In the genomic region with DNA sequence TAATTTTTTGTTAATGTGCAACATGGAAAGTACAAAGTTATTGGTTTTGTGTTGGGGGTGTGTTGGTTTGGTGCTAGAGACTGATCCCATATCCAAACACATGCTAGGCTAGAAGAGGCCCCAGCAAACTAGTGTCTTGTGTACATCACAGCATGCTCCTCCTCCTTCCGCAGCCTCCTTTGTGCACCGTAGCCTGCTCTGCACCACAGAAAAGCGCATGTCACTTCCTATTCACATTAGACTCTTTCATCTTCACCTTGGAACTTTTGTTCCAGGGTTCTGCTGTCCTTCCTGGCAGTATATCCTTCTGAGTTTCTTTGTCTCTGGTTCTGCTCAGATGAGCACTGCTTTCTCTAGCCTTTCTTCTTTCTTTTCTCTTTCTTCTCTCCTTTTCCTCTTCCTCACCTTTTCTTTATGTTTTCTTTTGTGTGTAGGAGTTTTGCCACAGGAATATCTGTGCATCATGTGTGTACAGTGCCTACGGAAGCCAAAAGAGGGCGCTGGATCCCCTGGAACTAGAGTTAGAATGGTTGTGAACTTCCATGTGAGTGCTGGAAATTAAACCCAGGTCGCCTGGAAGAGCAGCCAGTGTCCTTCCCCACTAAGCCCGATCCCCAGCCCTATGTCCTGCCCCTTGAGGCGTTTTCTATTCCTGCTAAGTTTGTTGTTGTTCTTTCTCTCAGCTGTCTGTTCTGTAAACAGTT, we compare ENCODE assay signal across 18 mouse cellular contexts.
DNase-seq lines count a peak whose midpoint lies in the region; ATAC-seq and TF ChIP-seq lines count a peak whose summit lies in the region.
"Had no signal": no experiment of that assay in that cellular context is flagged by ENCODE, and none has a peak within 500 bp of the region (broad histone marks: within the 10 kb centered on the region; RNA-seq: fewer than 3 reads in every experiment).

No protein-coding gene starts in this region.

- H3K9me3 ChIP-seq in lung, postnatal 0 days (ENCODE audit: low read length), result no peaks in the 10 kb centered on the region
- H3K9me3 ChIP-seq in hindbrain, embryonic 12.5 days (replicated peaks), result no peaks in the 10 kb centered on the region
- H3K9me3 ChIP-seq: embryonic facial prominence, embryonic 12.5 days; liver, embryonic 15.5 days; neural tube, embryonic 12.5 days had no signal

- peaks cover 8% of the 10 kb centered on the region for H3K36me3 ChIP-seq in lung, postnatal 0 days (ENCODE audit: insufficient read depth, low read length)
- H3K36me3 ChIP-seq in hindbrain, embryonic 12.5 days, result peaks cover 60% of the 10 kb centered on the region

- no peak for ATAC-seq in lung, postnatal 0 days
- ATAC-seq in hindbrain, embryonic 12.5 days (ENCODE audit: low FRiP score), result no peak
- ATAC-seq: forebrain, embryonic 14.5 days had no signal

- no peaks in the 10 kb centered on the region for H3K27me3 ChIP-seq in lung, postnatal 0 days (replicated peaks; ENCODE audit: insufficient read depth, low read length)
- H3K27me3 ChIP-seq in hindbrain, embryonic 12.5 days, result no peaks in the 10 kb centered on the region
- H3K27me3 ChIP-seq: embryonic facial prominence, embryonic 12.5 days; liver, embryonic 15.5 days; neural tube, embryonic 12.5 days had no signal

- 0 out of 2 replicates have a peak, but pooled peaks cover 3% of the 10 kb centered on the region for H3K4me1 ChIP-seq in lung, postnatal 0 days (ENCODE audit: insufficient read depth, low read depth, low read length)
- H3K4me1 ChIP-seq in hindbrain, embryonic 12.5 days, result no peaks in the 10 kb centered on the region
- H3K4me1 ChIP-seq: embryonic facial prominence, embryonic 12.5 days; neural tube, embryonic 12.5 days had no signal

- no peak overlapping the region for H3K4me2 ChIP-seq in lung, postnatal 0 days (replicated peaks; ENCODE audit: low read depth, low read length)
- no peak overlapping the region for H3K4me2 ChIP-seq in hindbrain, embryonic 12.5 days (replicated peaks)
- H3K4me2 ChIP-seq: embryonic facial prominence, embryonic 12.5 days; liver, embryonic 15.5 days; neural tube, embryonic 12.5 days had no signal

- TF ChIP-seq CTCF in lung, postnatal 0 days (IDR thresholded peaks at IDR 0.05), result 0 out of 2 replicates have a peak, but pooled peaks have one; percentile 10

- H3K4me3 ChIP-seq in lung, postnatal 0 days (ENCODE audit: low read depth, low read length), result no peak overlapping the region
- no peak overlapping the region for H3K4me3 ChIP-seq in hindbrain, embryonic 12.5 days
- H3K4me3 ChIP-seq: embryonic facial prominence, embryonic 12.5 days; liver, embryonic 15.5 days; neural tube, embryonic 12.5 days had no signal

- DNase-seq in heart, adult 11 months, result peak; percentile 36
- no peak for DNase-seq in heart, adult 18-20 months
- DNase-seq in lung, postnatal 0 days (ENCODE audit: low spot score), result no peak
- no peak for DNase-seq in lung, postnatal 4 days
- DNase-seq in ES-CJ7 (ENCODE audit: low read depth, low spot score), result peak; percentile 32
- no peak for DNase-seq in frontal cortex, postnatal 25 days (ENCODE audit: low spot score in 2 of 2)
- DNase-seq in testis, postnatal 10 days (ENCODE audit: low spot score), result no peak
- DNase-seq: adrenal gland, postnatal 25 days; cerebellum, adult 11 months; kidney, adult 11 months; lung, postnatal 10 days; right cerebral cortex, adult 18-20 months; thymus, adult 18-20 months had no signal

- no peak for TF ChIP-seq EP300 in lung, postnatal 0 days (IDR thresholded peaks at IDR 0.05)

- no peak overlapping the region for H3K27ac ChIP-seq in lung, postnatal 0 days (ENCODE audit: low read length)
- H3K27ac ChIP-seq in hindbrain, embryonic 12.5 days, result peak overlapping the region; percentile 44
- H3K27ac ChIP-seq: embryonic facial prominence, embryonic 12.5 days; liver, embryonic 15.5 days; neural tube, embryonic 12.5 days had no signal

- no peak overlapping the region for H3K9ac ChIP-seq in lung, postnatal 0 days (replicated peaks; ENCODE audit: low read depth)
- no peak overlapping the region for H3K9ac ChIP-seq in hindbrain, embryonic 12.5 days
- H3K9ac ChIP-seq: embryonic facial prominence, embryonic 12.5 days; liver, embryonic 15.5 days; neural tube, embryonic 12.5 days had no signal

- WGBS in lung, postnatal 0 days, result 86% methylated on average over 8 of the region's 8 CpGs
- 80% methylated on average over 8 of the region's 8 CpGs for WGBS in hindbrain, embryonic 12.5 days

Comparison
In these comparisons a context has a peak if more than half of its experiments do, and no peak if none do; other contexts are left out.
1. DNase-seq: peak in heart, adult 11 months (single experiment) and ES-CJ7 (single experiment); none in heart, adult 18-20 months (0 of 2), lung, postnatal 0 days (single experiment), lung, postnatal 4 days (0 of 2), frontal cortex, postnatal 25 days (0 of 2) and testis, postnatal 10 days (single experiment).